Mouse (Mus musculus): Measurements from ENCODE around the gene Mapk11. TPM values are rescaled to one million over a fixed set of nuclear protein-coding genes. Genes with fewer than 3 reads are reported as not detected.

The Mapk11 gene
- polyA plus RNA-seq, 1 experiment: 9.1 TPM

GRCm38 (mm10) chr15:89103921-89104320, 45.5 kb downstream of the Mapk11 start:
- TF ChIP-seq TCF12 (IDR thresholded peaks at IDR 0.05; ENCODE audit: insufficient read depth, poor library complexity, severe bottlenecking): no peak
- TF ChIP-seq SRF (IDR thresholded peaks at IDR 0.05; ENCODE audit: control insufficient read depth, insufficient read length, low read depth): no peak
- no peak for TF ChIP-seq USF1 (IDR thresholded peaks at IDR 0.05; ENCODE audit: low read depth)
- no peak for TF ChIP-seq CEBPB (IDR thresholded peaks at IDR 0.05; ENCODE audit: insufficient read depth, poor library complexity, severe bottlenecking)
- no peak for TF ChIP-seq TCF3 (IDR thresholded peaks at IDR 0.05; ENCODE audit: insufficient read length, low read depth)
- TF ChIP-seq MYOD1 (IDR thresholded peaks at IDR 0.05; ENCODE audit: control insufficient read depth in 1 of 3, insufficient read length in 2 of 3, low read depth in 2 of 3): no peak
- TF ChIP-seq E2F4 (IDR thresholded peaks at IDR 0.05; ENCODE audit: insufficient read depth): no peak
- no peak for TF ChIP-seq MAX (IDR thresholded peaks at IDR 0.05; ENCODE audit: low read depth)
- no peak for TF ChIP-seq POLR2AphosphoS2 (IDR thresholded peaks at IDR 0.05; ENCODE audit: insufficient read length, low read depth)
- TF ChIP-seq POLR2A (IDR thresholded peaks at IDR 0.05; ENCODE audit: insufficient read length, low read depth): no peak
- TF ChIP-seq REST (IDR thresholded peaks at IDR 0.05; ENCODE audit: insufficient read depth, insufficient read length): no peak
- no peak for TF ChIP-seq MYOG (IDR thresholded peaks at IDR 0.05; ENCODE audit: control insufficient read depth in 1 of 3, insufficient read depth in 1 of 3, insufficient read length in 2 of 3, low read depth in 2 of 3)
- Histone ChIP-seq H3K4me3 (no peak overlapping the region), H3K36me3 (ENCODE audit: control insufficient read depth, insufficient read depth) (peaks cover 46% of the 10 kb centered on the region)

GRCm38 (mm10) chr15:89102646-89103045, 46.8 kb downstream of the Mapk11 start:
- Histone ChIP-seq H3ac (ENCODE audit: control insufficient read depth, insufficient read length) (no peak overlapping the region), H3K36me3 (ENCODE audit: control insufficient read depth, insufficient read depth) (peaks cover 58% of the 10 kb centered on the region), H3K4me3 (no peak overlapping the region), H3K4me2 (ENCODE audit: low read depth) (no peak overlapping the region), H3K79me2 (ENCODE audit: control insufficient read depth, insufficient read depth) (no peaks in the 10 kb centered on the region), H3K27me3 (ENCODE audit: control insufficient read depth, insufficient read depth, insufficient read length) (no peaks in the 10 kb centered on the region)
- peak; percentile 72 for TF ChIP-seq POLR2AphosphoS2 (IDR thresholded peaks at IDR 0.05; ENCODE audit: insufficient read length, low read depth)
- TF ChIP-seq CEBPB (IDR thresholded peaks at IDR 0.05; ENCODE audit: insufficient read depth, poor library complexity, severe bottlenecking): no peak

More at GRCm38 (mm10) chr15:89103921-89104320, 45.5 kb downstream of the Mapk11 start:
- no peaks in the 10 kb centered on the region for H3K27me3 ChIP-seq (ENCODE audit: control insufficient read depth, insufficient read depth, insufficient read length)
- no peak overlapping the region for H3ac ChIP-seq (ENCODE audit: control insufficient read depth, insufficient read length)
- H3K4me2 ChIP-seq (ENCODE audit: low read depth): no peak overlapping the region
- no peaks in the 10 kb centered on the region for H3K79me2 ChIP-seq (ENCODE audit: control insufficient read depth, insufficient read depth)

GRCm38 (mm10) chr15:89100823-89101222, 48.6 kb downstream of the Mapk11 start:
- no peak overlapping the region for H3K4me2 ChIP-seq (ENCODE audit: low read depth)
- H3K79me2 ChIP-seq (ENCODE audit: control insufficient read depth, insufficient read depth): no peaks in the 10 kb centered on the region
- H3ac ChIP-seq (ENCODE audit: control insufficient read depth, insufficient read length): no peak overlapping the region
- H3K4me3 ChIP-seq: no peak overlapping the region
- TF ChIP-seq USF1 (IDR thresholded peaks at IDR 0.05; ENCODE audit: low read depth) (no peak), POLR2AphosphoS2 (IDR thresholded peaks at IDR 0.05; ENCODE audit: insufficient read length, low read depth) (no peak), MAX (IDR thresholded peaks at IDR 0.05; ENCODE audit: low read depth) (no peak), TCF3 (IDR thresholded peaks at IDR 0.05; ENCODE audit: insufficient read length, low read depth) (no peak), CEBPB (IDR thresholded peaks at IDR 0.05; ENCODE audit: insufficient read depth, poor library complexity, severe bottlenecking) (no peak), TCF12 (IDR thresholded peaks at IDR 0.05; ENCODE audit: insufficient read depth, poor library complexity, severe bottlenecking) (no peak), MYOG (IDR thresholded peaks at IDR 0.05; ENCODE audit: control insufficient read depth in 1 of 3, insufficient read depth in 1 of 3, insufficient read length in 2 of 3, low read depth in 2 of 3) (peak in 2 of 3 experiments; percentile 14 to 52), SRF (IDR thresholded peaks at IDR 0.05; ENCODE audit: control insufficient read depth, insufficient read length, low read depth) (peak; percentile 7), POLR2A (IDR thresholded peaks at IDR 0.05; ENCODE audit: insufficient read length, low read depth) (peak; percentile 28), MYOD1 (IDR thresholded peaks at IDR 0.05; ENCODE audit: control insufficient read depth in 1 of 3, insufficient read length in 2 of 3, low read depth in 2 of 3) (peak in 2 of 3 experiments; percentile 34 to 52), REST (IDR thresholded peaks at IDR 0.05; ENCODE audit: insufficient read depth, insufficient read length) (no peak), E2F4 (IDR thresholded peaks at IDR 0.05; ENCODE audit: insufficient read depth) (no peak)
- H3K27me3 ChIP-seq (ENCODE audit: control insufficient read depth, insufficient read depth, insufficient read length): no peaks in the 10 kb centered on the region
- peaks cover 74% of the 10 kb centered on the region for H3K36me3 ChIP-seq (ENCODE audit: control insufficient read depth, insufficient read depth)

GRCm38 (mm10) chr15:89098616-89099015, 50.8 kb downstream of the Mapk11 start:
- Histone ChIP-seq H3K36me3 (ENCODE audit: control insufficient read depth, insufficient read depth) (peaks cover 81% of the 10 kb centered on the region), H3K79me2 (ENCODE audit: control insufficient read depth, insufficient read depth) (no peaks in the 10 kb centered on the region), H3K4me2 (ENCODE audit: low read depth) (no peak overlapping the region), H3K4me3 (no peak overlapping the region), H3ac (ENCODE audit: control insufficient read depth, insufficient read length) (no peak overlapping the region), H3K27me3 (ENCODE audit: control insufficient read depth, insufficient read depth, insufficient read length) (no peaks in the 10 kb centered on the region)
- TF ChIP-seq MYOG (IDR thresholded peaks at IDR 0.05; ENCODE audit: control insufficient read depth in 1 of 3, insufficient read depth in 1 of 3, insufficient read length in 2 of 3, low read depth in 2 of 3) (no peak), POLR2AphosphoS2 (IDR thresholded peaks at IDR 0.05; ENCODE audit: insufficient read length, low read depth) (peak; percentile 50)

GRCm38 (mm10) chr15:89097450-89097849, 52.0 kb downstream of the Mapk11 start:
- TF ChIP-seq SRF (IDR thresholded peaks at IDR 0.05; ENCODE audit: control insufficient read depth, insufficient read length, low read depth) (no peak), MYOG (IDR thresholded peaks at IDR 0.05; ENCODE audit: control insufficient read depth in 1 of 3, insufficient read depth in 1 of 3, insufficient read length in 2 of 3, low read depth in 2 of 3) (no peak), POLR2A (IDR thresholded peaks at IDR 0.05; ENCODE audit: insufficient read length, low read depth) (no peak), REST (IDR thresholded peaks at IDR 0.05; ENCODE audit: insufficient read depth, insufficient read length) (no peak), POLR2AphosphoS2 (IDR thresholded peaks at IDR 0.05; ENCODE audit: insufficient read length, low read depth) (no peak), TCF3 (IDR thresholded peaks at IDR 0.05; ENCODE audit: insufficient read length, low read depth) (no peak), MYOD1 (IDR thresholded peaks at IDR 0.05; ENCODE audit: control insufficient read depth in 1 of 3, insufficient read length in 2 of 3, low read depth in 2 of 3) (no peak), USF1 (IDR thresholded peaks at IDR 0.05; ENCODE audit: low read depth) (no peak), MAX (IDR thresholded peaks at IDR 0.05; ENCODE audit: low read depth) (no peak)
- Histone ChIP-seq H3K4me2 (ENCODE audit: low read depth) (no peak overlapping the region), H3K27me3 (ENCODE audit: control insufficient read depth, insufficient read depth, insufficient read length) (no peaks in the 10 kb centered on the region), H3ac (ENCODE audit: control insufficient read depth, insufficient read length) (no peak overlapping the region), H3K79me2 (ENCODE audit: control insufficient read depth, insufficient read depth) (no peaks in the 10 kb centered on the region), H3K4me3 (no peak overlapping the region), H3K36me3 (ENCODE audit: control insufficient read depth, insufficient read depth) (peaks cover 81% of the 10 kb centered on the region)

Other genes starting within 250 kb of the Mapk11 start
- gene Ttll8, start 195.2 kb downstream of the Mapk11 start, polyA plus RNA-seq (2012; fragmentation: generic; extraction: Trizol): not detected
- gene Mlc1, start 170.6 kb downstream of the Mapk11 start, polyA plus RNA-seq (2012; fragmentation: generic; extraction: Trizol): not detected
- not detected for gene Mov10l1, start 166.7 kb downstream of the Mapk11 start, polyA plus RNA-seq (2012; fragmentation: generic; extraction: Trizol)
- not detected for gene Panx2, start 89.9 kb downstream of the Mapk11 start, polyA plus RNA-seq (2012; fragmentation: generic; extraction: Trizol)
- 68.2 TPM for gene Trabd, start 74.5 kb downstream of the Mapk11 start, polyA plus RNA-seq (2012; fragmentation: generic; extraction: Trizol)
- 23.8 TPM for gene Selenoo, start 60.5 kb downstream of the Mapk11 start, polyA plus RNA-seq (2012; fragmentation: generic; extraction: Trizol)
- gene Tubgcp6, start 26.5 kb downstream of the Mapk11 start, polyA plus RNA-seq (2012; fragmentation: generic; extraction: Trizol): 15.0 TPM
- 11.7 TPM for gene Hdac10, start 20.9 kb downstream of the Mapk11 start, polyA plus RNA-seq (2012; fragmentation: generic; extraction: Trizol)
- 35.0 TPM for gene Mapk12, start 8.9 kb downstream of the Mapk11 start, polyA plus RNA-seq (2012; fragmentation: generic; extraction: Trizol)
- gene Plxnb2, start 31.2 kb upstream of the Mapk11 start, polyA plus RNA-seq (2012; fragmentation: generic; extraction: Trizol): 278 TPM
- 6.6 TPM for gene Dennd6b, start 46.9 kb upstream of the Mapk11 start, polyA plus RNA-seq (2012; fragmentation: generic; extraction: Trizol)
- 43.6 TPM for gene Ppp6r2, start 61.9 kb upstream of the Mapk11 start, polyA plus RNA-seq (2012; fragmentation: generic; extraction: Trizol)
- gene Sbf1, start 165.7 kb upstream of the Mapk11 start, polyA plus RNA-seq (2012; fragmentation: generic; extraction: Trizol): 222 TPM
- gene Adm2, start 173.1 kb upstream of the Mapk11 start, polyA plus RNA-seq (2012; fragmentation: generic; extraction: Trizol): 71.1 TPM
- gene Miox, start 184.8 kb upstream of the Mapk11 start, polyA plus RNA-seq (2012; fragmentation: generic; extraction: Trizol): 0.04 TPM
- gene Lmf2, start 206.0 kb upstream of the Mapk11 start, polyA plus RNA-seq (2012; fragmentation: generic; extraction: Trizol): 96.5 TPM
- gene Ncaph2, start 206.1 kb upstream of the Mapk11 start, polyA plus RNA-seq (2012; fragmentation: generic; extraction: Trizol): 182 TPM
- 28.0 TPM for gene Sco2, start 224.2 kb upstream of the Mapk11 start, polyA plus RNA-seq (2012; fragmentation: generic; extraction: Trizol)
- gene Tymp, start 227.4 kb upstream of the Mapk11 start, polyA plus RNA-seq (2012; fragmentation: generic; extraction: Trizol): 4.1 TPM
- gene Odf3b, start 229.7 kb upstream of the Mapk11 start, polyA plus RNA-seq (2012; fragmentation: generic; extraction: Trizol): not detected
- gene Klhdc7b, start 235.3 kb upstream of the Mapk11 start, polyA plus RNA-seq (2012; fragmentation: generic; extraction: Trizol): not detected

Measured in myocyte (in vitro differentiated cells).